Mouse (Mus musculus): ENCODE data around the gene G6pd2. TPM values are rescaled to one million over a fixed set of nuclear protein-coding genes. Genes with fewer than 3 reads are reported as not detected.

Gene G6pd2
- polyA plus RNA-seq (2017; shearing (Covaris generic)), result not detected

DNA sequence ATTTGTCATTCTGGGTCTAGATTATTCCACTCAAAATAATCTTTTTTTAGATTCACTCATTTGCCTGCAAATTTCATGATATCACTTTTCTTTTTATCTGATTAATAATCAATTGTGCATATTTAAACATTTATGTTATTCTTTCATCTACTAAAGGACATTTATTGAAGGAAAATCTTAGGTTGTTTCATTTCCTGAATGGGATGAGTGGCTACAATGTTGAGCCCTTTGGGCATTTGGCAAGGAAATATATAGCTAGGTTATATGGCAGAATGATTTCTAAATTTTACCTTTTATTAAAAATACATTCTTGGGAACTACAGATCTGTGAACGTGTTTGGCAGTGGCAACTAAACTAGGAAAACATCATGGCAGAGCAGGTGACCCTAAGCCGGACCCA, at the start of gene G6pd2:
Gene G6pd2, plus strand, starts transcription at position 301 of the 400 bp plus-strand sequence.

